Comparison of ENCODE assay signal across 10 mouse cellular contexts in genomic region chr5:104073602-104074001, GRCm38 (mm10). TPM values are rescaled to one million over a fixed set of nuclear protein-coding genes. Genes with fewer than 3 reads are reported as not detected.
A peak's percentile ranks its signal among the peaks of the same experiment; 100 is the strongest.
DNase-seq lines count a peak whose midpoint lies in the region; ATAC-seq lines count a peak whose summit lies in the region.
"Had no signal": no experiment of that assay in that cellular context is flagged by ENCODE, and none has a peak within 500 bp of the region (broad histone marks: within the 10 kb centered on the region; RNA-seq: fewer than 3 reads in every experiment).

No protein-coding gene starts in this region.

- H3K9me3 ChIP-seq in liver, embryonic 12.5 days (replicated peaks) = no peaks in the 10 kb centered on the region
- H3K9me3 ChIP-seq in forebrain, embryonic 15.5 days = no peaks in the 10 kb centered on the region
- no peaks in the 10 kb centered on the region for H3K9me3 ChIP-seq in intestine, embryonic 15.5 days
- H3K9me3 ChIP-seq in neural tube, embryonic 14.5 days (ENCODE audit: control insufficient read depth, low read length) = no peaks in the 10 kb centered on the region

- intact Hi-C loops in left cerebral cortex, postnatal 14 days (cut with DNase I) = loop anchor here (2.0 to 5.0 kb wide), 2 partner anchors 39 to 269 kb away; partner anchors contain the start of gene Sparcl1

- no peak overlapping the region for H3K4me3 ChIP-seq in liver, embryonic 12.5 days
- H3K4me3 ChIP-seq in forebrain, embryonic 15.5 days = no peak overlapping the region
- no peak overlapping the region for H3K4me3 ChIP-seq in intestine, embryonic 15.5 days (replicated peaks)
- H3K4me3 ChIP-seq in neural tube, embryonic 14.5 days (ENCODE audit: low read depth, low read length) = no peak overlapping the region

- H3K27ac ChIP-seq in liver, embryonic 12.5 days = no peak overlapping the region
- no peak overlapping the region for H3K27ac ChIP-seq in forebrain, embryonic 15.5 days (replicated peaks)
- no peak overlapping the region for H3K27ac ChIP-seq in intestine, embryonic 15.5 days
- H3K27ac ChIP-seq in neural tube, embryonic 14.5 days (ENCODE audit: low read depth, low read length) = no peak overlapping the region

- WGBS in liver, embryonic 12.5 days (ENCODE audit: insufficient replicate concordance) = 83% methylated on average over 5 of the region's 5 CpGs
- 72% methylated on average over 5 of the region's 5 CpGs for WGBS in forebrain, embryonic 15.5 days
- 95% methylated on average over 5 of the region's 5 CpGs for WGBS in intestine, embryonic 15.5 days
- 74% methylated on average over 5 of the region's 5 CpGs for WGBS in neural tube, embryonic 14.5 days

- H3K36me3 ChIP-seq in liver, embryonic 12.5 days = no peaks in the 10 kb centered on the region
- H3K36me3 ChIP-seq in forebrain, embryonic 15.5 days = no peaks in the 10 kb centered on the region
- H3K36me3 ChIP-seq in intestine, embryonic 15.5 days = no peaks in the 10 kb centered on the region
- no peaks in the 10 kb centered on the region for H3K36me3 ChIP-seq in neural tube, embryonic 14.5 days (ENCODE audit: control insufficient read depth, insufficient read depth, low read length)

- DNase-seq in liver = no peak
- DNase-seq in left cerebral cortex, postnatal 14 days (ENCODE audit: low spot score in 2 of 2) = no peak
- DNase-seq in kidney, adult 18-20 months = no peak

- peak; percentile 72 for ATAC-seq in liver, embryonic 12.5 days
- ATAC-seq in forebrain, embryonic 15.5 days (replicated peaks) = peak; percentile 88
- ATAC-seq in intestine, embryonic 15.5 days = peak; percentile 68
- ATAC-seq in neural tube, embryonic 14.5 days (ENCODE audit: low read depth) = peak; percentile 71; the same call in 1 of the 2 replicates

- no peak overlapping the region for H3K4me2 ChIP-seq in liver, embryonic 12.5 days
- H3K4me2 ChIP-seq in forebrain, embryonic 15.5 days (replicated peaks) = no peak overlapping the region
- H3K4me2 ChIP-seq in intestine, embryonic 15.5 days (replicated peaks) = no peak overlapping the region
- no peak overlapping the region for H3K4me2 ChIP-seq in neural tube, embryonic 14.5 days (ENCODE audit: low read depth, low read length)

- H3K27me3 ChIP-seq in liver, embryonic 12.5 days (replicated peaks) = peaks cover 29% of the 10 kb centered on the region
- H3K27me3 ChIP-seq in forebrain, embryonic 15.5 days = no peaks in the 10 kb centered on the region
- no peaks in the 10 kb centered on the region for H3K27me3 ChIP-seq in intestine, embryonic 15.5 days (replicated peaks)
- no peaks in the 10 kb centered on the region for H3K27me3 ChIP-seq in neural tube, embryonic 14.5 days (ENCODE audit: control insufficient read depth, insufficient read depth, low read length)

- H3K9ac ChIP-seq in liver, embryonic 12.5 days = no peak overlapping the region
- H3K9ac ChIP-seq in forebrain, embryonic 15.5 days (replicated peaks) = no peak overlapping the region
- H3K9ac ChIP-seq in intestine, embryonic 15.5 days = no peak overlapping the region
- no peak overlapping the region for H3K9ac ChIP-seq in neural tube, embryonic 14.5 days (replicated peaks; ENCODE audit: low read depth, low read length)

- H3K4me1 ChIP-seq in liver, embryonic 12.5 days = peaks cover 11% of the 10 kb centered on the region
- H3K4me1 ChIP-seq in forebrain, embryonic 15.5 days = 0 out of 2 replicates have a peak, but pooled peaks cover 4% of the 10 kb centered on the region
- H3K4me1 ChIP-seq in intestine, embryonic 15.5 days (replicated peaks) = 0 out of 2 replicates have a peak, but pooled peaks cover 3% of the 10 kb centered on the region
- no peaks in the 10 kb centered on the region for H3K4me1 ChIP-seq in neural tube, embryonic 14.5 days (ENCODE audit: control insufficient read depth, insufficient read depth, low read length)

RNA-seq across cellular contexts. Expression of gene Gm17660, which starts 3.8 kb away (rescaled TPM):
- polyA plus RNA-seq in liver, embryonic 12.5 days (2016; fragmentation: Nextera tagmentation; extraction: Ambion mirVana) = not detected in 2 replicates
- 0.47 TPM in 1 of 2 replicates, not detected in the other for polyA plus RNA-seq in forebrain, embryonic 15.5 days (2015; fragmentation: Nextera tagmentation; extraction: Ambion mirVana)
- not detected in 2 replicates for polyA plus RNA-seq in intestine, embryonic 15.5 days (2015; fragmentation: Nextera tagmentation; extraction: Ambion mirVana)
- polyA plus RNA-seq in neural tube, embryonic 14.5 days (2014; fragmentation: Nextera tagmentation; extraction: Ambion mirVana) = 0.44 TPM in 1 of 2 replicates, not detected in the other
- not detected for total RNA-seq in left cerebral cortex, postnatal 14 days (2021)
- total RNA-seq: adrenal gland, adult 2 months; ES-E14 had no signal
- polyA plus RNA-seq: adrenal gland, adult 2 months; large intestine, adult 2 months had no signal

RNA-seq across cellular contexts. Expression of gene Nudt9, which starts 27.5 kb away (rescaled TPM):
- polyA plus RNA-seq in liver, embryonic 12.5 days (2016; fragmentation: Nextera tagmentation; extraction: Ambion mirVana) = 86.3 and 88.9 TPM in 2 replicates
- polyA plus RNA-seq in forebrain, embryonic 15.5 days (2015; fragmentation: Nextera tagmentation; extraction: Ambion mirVana) = 56.6 and 61.3 TPM in 2 replicates
- polyA plus RNA-seq in intestine, embryonic 15.5 days (2015; fragmentation: Nextera tagmentation; extraction: Ambion mirVana) = 61.7 and 63.6 TPM in 2 replicates
- 66.1 and 72.1 TPM in 2 replicates for polyA plus RNA-seq in neural tube, embryonic 14.5 days (2014; fragmentation: Nextera tagmentation; extraction: Ambion mirVana)
- 10 to 100 TPM; 56.4 to 61.9 TPM for total RNA-seq in left cerebral cortex, postnatal 14 days (2021)

RNA-seq across cellular contexts. Expression of gene Sparcl1, which starts 39.9 kb away (rescaled TPM):
- polyA plus RNA-seq in liver, embryonic 12.5 days (2016; fragmentation: Nextera tagmentation; extraction: Ambion mirVana) = 3.0 and 3.8 TPM in 2 replicates
- 84.2 and 92.8 TPM in 2 replicates for polyA plus RNA-seq in forebrain, embryonic 15.5 days (2015; fragmentation: Nextera tagmentation; extraction: Ambion mirVana)
- 185 and 198 TPM in 2 replicates for polyA plus RNA-seq in intestine, embryonic 15.5 days (2015; fragmentation: Nextera tagmentation; extraction: Ambion mirVana)
- polyA plus RNA-seq in neural tube, embryonic 14.5 days (2014; fragmentation: Nextera tagmentation; extraction: Ambion mirVana) = 360 and 427 TPM in 2 replicates
- total RNA-seq in left cerebral cortex, postnatal 14 days (2021) = 1,000 to 10,000 TPM; 1,229 to 1,307 TPM

RNA-seq across cellular contexts. Expression of gene Hsd17b11, which starts 51.9 kb away (rescaled TPM):
- polyA plus RNA-seq in liver, embryonic 12.5 days (2016; fragmentation: Nextera tagmentation; extraction: Ambion mirVana) = 1.5 and 1.7 TPM in 2 replicates
- 1.1 and 1.8 TPM in 2 replicates for polyA plus RNA-seq in forebrain, embryonic 15.5 days (2015; fragmentation: Nextera tagmentation; extraction: Ambion mirVana)
- polyA plus RNA-seq in intestine, embryonic 15.5 days (2015; fragmentation: Nextera tagmentation; extraction: Ambion mirVana) = 8.2 and 8.4 TPM in 2 replicates
- polyA plus RNA-seq in neural tube, embryonic 14.5 days (2014; fragmentation: Nextera tagmentation; extraction: Ambion mirVana) = 2.9 and 3.5 TPM in 2 replicates
- total RNA-seq in left cerebral cortex, postnatal 14 days (2021) = 10 to 100 TPM; 30.3 to 32.4 TPM

Comparison
In these comparisons a context has a peak if more than half of its experiments do, and no peak if none do; other contexts are left out.
1. RNA of gene Sparcl1, which starts 39.9 kb away (polyA plus RNA-seq): 360 to 427 TPM in neural tube, embryonic 14.5 days, 185 to 198 TPM in intestine, embryonic 15.5 days and 84.2 to 92.8 TPM in forebrain, embryonic 15.5 days; 3.0 to 3.8 TPM in liver, embryonic 12.5 days; every median in the first group is over 10 times any median in the second.
2. Peak in every context shown above with its lines, with median percentiles within 50 percentile points of each other: ATAC-seq.